Mouse (Mus musculus) urinary bladder, adult 2 months (tissue): ENCODE results near the gene Aktip. TPM values are rescaled to one million over a fixed set of nuclear protein-coding genes. Genes with fewer than 3 reads are reported as not detected.

Experiments used
- DNase-seq: peaks from one replicate; pipeline ENCODE4 v3.0.0; 2022; ENCODE audit warnings: low spot score
- polyA plus RNA-seq: library from polyadenylated mRNA; depleted of rRNA; stranded (reverse); fragments of >200 nt; gene quantifications from 2 replicates; pipeline ENCODE4 v1.2.3, GENCODE M21; 2012

The Aktip gene
- polyA plus RNA-seq, 1 experiment: 88.9 TPM

- peak; percentile 28 for DNase-seq
Measured at GRCm38 (mm10) chr8:91190816-91191340, 8.9 kb downstream of the Aktip start.

- no peak for DNase-seq
Measured at GRCm38 (mm10) chr8:91188152-91188551, 11.6 kb downstream of the Aktip start.

- no peak for DNase-seq
Measured at GRCm38 (mm10) chr8:91186372-91186771, 13.4 kb downstream of the Aktip start.

- no peak for DNase-seq
Measured at GRCm38 (mm10) chr8:91177708-91178107, 22.1 kb downstream of the Aktip start.

GRCm38 (mm10) chr8:91176176-91176575 lies 23.6 kb downstream of the Aktip start:
- no peak for DNase-seq

GRCm38 (mm10) chr8:91171605-91172004 lies 28.2 kb downstream of the Aktip start:
- no peak for DNase-seq

- no peak for DNase-seq
Measured at GRCm38 (mm10) chr8:91170914-91171313, 28.9 kb downstream of the Aktip start.

- no peak for DNase-seq
Measured at GRCm38 (mm10) chr8:91170152-91170551, 29.6 kb downstream of the Aktip start.

GRCm38 (mm10) chr8:91159959-91160800 lies 39.6 kb downstream of the Aktip start:
- DNase-seq: no peak

GRCm38 (mm10) chr8:91158617-91159016 lies 41.2 kb downstream of the Aktip start:
- DNase-seq: no peak

- no peak for DNase-seq
Measured at GRCm38 (mm10) chr8:91154564-91154963, 45.2 kb downstream of the Aktip start.

GRCm38 (mm10) chr8:91153831-91154230 lies 45.9 kb downstream of the Aktip start:
- no peak for DNase-seq

- DNase-seq: no peak
Measured at GRCm38 (mm10) chr8:91151531-91151930, 48.2 kb downstream of the Aktip start.

GRCm38 (mm10) chr8:91149298-91149697 lies 50.5 kb downstream of the Aktip start:
- no peak for DNase-seq

- no peak for DNase-seq
Measured at GRCm38 (mm10) chr8:91148643-91149178, 51.1 kb downstream of the Aktip start.

GRCm38 (mm10) chr8:91147715-91148114 lies 52.1 kb downstream of the Aktip start:
- DNase-seq: no peak

- DNase-seq: no peak
Measured at GRCm38 (mm10) chr8:91140828-91141227, 58.9 kb downstream of the Aktip start.

GRCm38 (mm10) chr8:91135308-91136181 lies 64.2 kb downstream of the Aktip start:
- no peak for DNase-seq

GRCm38 (mm10) chr8:91134659-91135058 lies 65.1 kb downstream of the Aktip start:
- DNase-seq: no peak

- peak; percentile 89 for DNase-seq
Measured at GRCm38 (mm10) chr8:91134070-91134475, 65.7 kb downstream of the Aktip start.

GRCm38 (mm10) chr8:91133441-91134069 lies 66.2 kb downstream of the Aktip start:
- peak; percentile 90 for DNase-seq

GRCm38 (mm10) chr8:91132731-91133130 lies 67.0 kb downstream of the Aktip start:
- no peak for DNase-seq
